Mouse (Mus musculus) ovary, postnatal 14 days (tissue): Measurements from ENCODE around the gene Dctpp1.

Experiments used
- DNase-seq: peaks from one replicate; pipeline ENCODE4 v3.0.0; 2022; ENCODE audit warnings: low spot score

Dctpp1 gene

GRCm38 (mm10) chr7:127260309-127261111 lies at the start of gene Dctpp1:
TSS of gene Dctpp1 (minus strand) at chr7:127260709.
- DNase-seq: peak; percentile 88

- no peak for DNase-seq
Measured at GRCm38 (mm10) chr7:127309951-127310350, 49.4 kb upstream of the Dctpp1 start.

- DNase-seq: peak; percentile 61
Measured at GRCm38 (mm10) chr7:127308887-127309286, 48.4 kb upstream of the Dctpp1 start.

- no peak for DNase-seq
Measured at GRCm38 (mm10) chr7:127308431-127308830, 47.9 kb upstream of the Dctpp1 start.

GRCm38 (mm10) chr7:127297586-127298193 lies 37.2 kb upstream of the Dctpp1 start:
- DNase-seq: no peak

GRCm38 (mm10) chr7:127296786-127297555 lies 36.5 kb upstream of the Dctpp1 start:
- DNase-seq: no peak

- no peak for DNase-seq
Measured at GRCm38 (mm10) chr7:127296098-127296497, 35.6 kb upstream of the Dctpp1 start, which contains the start of gene Itgal. TSS of gene Itgal (plus strand) at chr7:127296260.

- DNase-seq: no peak
Measured at GRCm38 (mm10) chr7:127290142-127290541, 29.6 kb upstream of the Dctpp1 start.

- DNase-seq: no peak
Measured at GRCm38 (mm10) chr7:127289306-127289705, 28.8 kb upstream of the Dctpp1 start.

- DNase-seq: no peak
Measured at GRCm38 (mm10) chr7:127287940-127288339, 27.4 kb upstream of the Dctpp1 start.

GRCm38 (mm10) chr7:127285154-127285553 lies 24.6 kb upstream of the Dctpp1 start:
- DNase-seq: no peak

GRCm38 (mm10) chr7:127282190-127282589 lies 21.7 kb upstream of the Dctpp1 start:
- no peak for DNase-seq

- no peak for DNase-seq
Measured at GRCm38 (mm10) chr7:127281114-127281513, 20.6 kb upstream of the Dctpp1 start.

- no peak for DNase-seq
Measured at GRCm38 (mm10) chr7:127280092-127280491, 19.6 kb upstream of the Dctpp1 start.

- DNase-seq: no peak
Measured at GRCm38 (mm10) chr7:127278311-127278710, 17.8 kb upstream of the Dctpp1 start.

GRCm38 (mm10) chr7:127276519-127276961 lies 16.0 kb upstream of the Dctpp1 start:
- no peak for DNase-seq

- peak; percentile 98 for DNase-seq
Measured at GRCm38 (mm10) chr7:127273925-127274789, 13.6 kb upstream of the Dctpp1 start, which contains the start of gene Sephs2. TSS of gene Sephs2 (minus strand) at chr7:127274055.

- DNase-seq: peak; percentile 28
Measured at GRCm38 (mm10) chr7:127273118-127273923, 12.8 kb upstream of the Dctpp1 start.

GRCm38 (mm10) chr7:127272566-127272965 lies 12.1 kb upstream of the Dctpp1 start:
- DNase-seq: no peak

GRCm38 (mm10) chr7:127271093-127271492 lies 10.6 kb upstream of the Dctpp1 start:
- DNase-seq: no peak

GRCm38 (mm10) chr7:127270666-127271065 lies 10.2 kb upstream of the Dctpp1 start:
- DNase-seq: no peak
